Mouse (Mus musculus) embryo, embryonic 10.5 days (tissue): ENCODE results near the gene Armc6.

ENCODE experiments used
- DNase-seq: peaks from one replicate; pipeline ENCODE4 v3.0.0-alpha.2; 2015; ENCODE audit warnings: low spot score

Armc6 gene

GRCm38 (mm10) chr8:70194191-70194590 lies 40.1 kb downstream of the Armc6 start:
- no peak for DNase-seq

GRCm38 (mm10) chr8:70193238-70193637 lies 41.0 kb downstream of the Armc6 start:
- DNase-seq, result no peak

DNA sequence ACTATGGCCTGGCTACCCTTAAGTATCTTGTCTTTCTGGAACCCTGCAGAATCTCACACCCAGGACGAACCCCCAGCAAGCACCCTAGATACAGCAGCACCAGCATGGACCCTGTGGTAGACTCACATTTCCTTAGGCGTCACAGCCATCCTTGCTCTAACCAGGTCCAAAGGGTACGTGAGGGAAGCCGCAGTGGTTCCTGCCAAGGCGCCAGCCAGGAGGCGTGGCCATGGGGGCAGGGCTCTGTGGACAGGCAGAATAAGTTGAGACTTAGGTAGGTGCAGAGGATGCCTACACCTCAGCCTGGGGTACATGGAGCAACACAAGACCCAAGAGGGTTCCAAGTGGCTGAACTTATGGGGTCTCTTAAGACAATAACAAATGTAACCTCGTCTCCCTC lies 45.6 kb downstream of the Armc6 start:
- no peak for DNase-seq

DNA sequence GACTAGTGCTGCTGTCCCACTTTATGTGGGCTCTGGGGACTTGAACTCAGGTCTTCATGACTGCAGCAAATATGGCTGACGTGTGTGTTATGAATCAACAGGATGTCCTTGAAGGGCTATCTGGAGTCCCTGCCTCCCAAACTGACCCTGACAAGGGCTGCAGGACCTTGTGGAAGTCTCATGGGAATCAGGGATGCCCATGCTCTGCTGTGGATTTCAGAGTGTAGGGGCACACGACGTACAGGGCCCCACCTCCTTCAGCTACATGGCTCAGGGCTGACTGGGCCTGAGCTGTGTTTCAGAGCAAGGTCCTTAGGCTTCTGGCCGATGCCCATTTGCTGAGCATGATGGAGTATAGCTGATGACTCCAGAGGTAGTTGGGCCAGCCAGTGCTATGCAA lies 51.1 kb downstream of the Armc6 start:
- DNase-seq, result no peak

DNA sequence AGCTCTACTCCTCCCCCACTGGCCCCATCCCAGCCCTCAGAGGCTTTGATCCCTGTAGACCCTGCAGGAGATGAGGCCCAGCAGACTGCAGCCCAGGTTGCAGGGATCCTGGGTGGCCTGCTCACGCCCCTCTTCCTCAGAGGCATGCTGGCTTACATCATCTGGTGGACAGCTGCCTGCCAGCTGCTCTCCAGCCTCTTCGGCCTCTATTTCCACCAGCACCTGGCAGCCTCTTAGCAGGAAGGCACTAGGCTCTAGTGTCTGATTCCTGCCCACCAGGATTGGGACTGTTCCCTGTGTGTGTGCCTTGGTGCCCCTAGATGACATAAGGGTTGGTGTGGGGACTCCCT lies 52.4 kb downstream of the Armc6 start:
- DNase-seq, result peak; percentile 14

- DNase-seq, result no peak
These were observed 52.9 kb downstream of the Armc6 start for GRCm38 (mm10) chr8:70181212-70181902.

- peak; percentile 26 for DNase-seq
These were observed 55.2 kb downstream of the Armc6 start for GRCm38 (mm10) chr8:70179082-70179481.

- no peak for DNase-seq
These were observed 56.0 kb downstream of the Armc6 start for GRCm38 (mm10) chr8:70178231-70178630.

- DNase-seq, result no peak
These were observed 60.2 kb downstream of the Armc6 start for GRCm38 (mm10) chr8:70174079-70174478.

GRCm38 (mm10) chr8:70173320-70173719 lies 60.9 kb downstream of the Armc6 start:
- DNase-seq, result no peak

DNA sequence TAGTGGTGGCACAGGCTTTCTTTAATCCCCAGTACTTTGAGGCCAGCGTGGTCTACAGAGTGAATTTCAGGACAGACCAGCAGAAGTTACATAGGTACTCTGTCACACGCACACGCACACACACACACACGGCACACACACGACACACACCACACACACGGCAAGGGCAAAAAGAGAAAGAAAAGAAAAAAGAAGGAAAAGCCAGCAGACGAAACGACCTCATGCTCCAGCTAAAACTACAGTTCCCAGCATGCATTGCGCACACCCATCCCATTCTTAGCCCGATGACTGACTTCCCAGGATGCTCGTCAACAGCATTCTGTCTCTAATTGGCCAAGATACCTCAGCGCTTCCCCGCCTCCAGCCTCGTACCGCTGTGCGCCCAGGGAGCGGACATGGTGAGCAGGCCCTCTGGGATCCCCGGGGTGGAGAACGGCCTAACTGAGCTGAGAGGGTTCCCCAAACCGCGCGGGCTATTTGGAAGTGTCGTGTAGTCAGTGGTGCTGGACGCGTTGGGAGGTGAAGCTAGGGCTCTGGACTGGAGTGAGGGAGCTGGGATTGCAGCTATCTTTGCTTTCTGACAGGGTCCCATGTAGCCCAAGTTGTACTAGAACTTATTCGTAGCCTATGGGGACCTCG lies 62.1 kb downstream of the Armc6 start, which contains the start of gene Tmem161a:
TSS of gene Tmem161a (plus strand) at position 314 of the 639 bp plus-strand sequence.
- DNase-seq, result peak; percentile 97

GRCm38 (mm10) chr8:70171240-70171639 lies 63.0 kb downstream of the Armc6 start:
- no peak for DNase-seq

GRCm38 (mm10) chr8:70170748-70171147 lies 63.5 kb downstream of the Armc6 start:
- no peak for DNase-seq
